Mouse (Mus musculus) heart, postnatal 10 days (tissue): Measurements from ENCODE around the gene Olfr948. TPM values are rescaled to one million over a fixed set of nuclear protein-coding genes. Genes with fewer than 3 reads are reported as not detected.

Experiments used
- DNase-seq, 2 experiments: peaks; one replicate each; pipeline ENCODE4 v3.0.0; 2021
- intact Hi-C: fragments of 180-260 bp; cut with DNase I; formaldehyde crosslinking; loops from one replicate; pipeline ENCODE4 v1.15.1; 2025
- total RNA-seq, 2 experiments: library from RNA; stranded (reverse); gene quantifications; 2 replicates each; pipeline ENCODE4 v1.2.3; 2021

Gene Olfr948
- total RNA-seq: not detected

DNA sequence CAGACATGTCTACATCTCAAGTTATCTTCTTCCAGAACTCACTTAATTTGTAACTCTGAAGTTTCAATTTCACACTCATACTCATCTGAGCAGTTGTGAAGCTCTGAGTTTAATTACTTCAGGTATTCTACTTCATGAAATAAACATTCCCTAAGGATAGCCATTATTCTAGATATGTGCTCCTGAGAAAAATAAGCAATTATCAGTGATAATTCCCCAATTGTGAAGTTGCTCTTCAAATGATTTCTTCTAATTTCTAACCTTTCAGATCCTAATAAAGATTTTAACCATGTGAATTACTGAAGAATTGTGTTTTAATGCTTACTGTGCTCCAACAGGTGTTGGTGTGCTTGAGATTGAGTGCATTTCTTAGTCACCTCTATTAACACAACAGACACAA lies at the start of gene Olfr948:
TSS of gene Olfr948 (minus strand) at position 101 of the 400 bp plus-strand sequence.
- intact Hi-C loops: no loop called here
- DNase-seq: no peak

DNA sequence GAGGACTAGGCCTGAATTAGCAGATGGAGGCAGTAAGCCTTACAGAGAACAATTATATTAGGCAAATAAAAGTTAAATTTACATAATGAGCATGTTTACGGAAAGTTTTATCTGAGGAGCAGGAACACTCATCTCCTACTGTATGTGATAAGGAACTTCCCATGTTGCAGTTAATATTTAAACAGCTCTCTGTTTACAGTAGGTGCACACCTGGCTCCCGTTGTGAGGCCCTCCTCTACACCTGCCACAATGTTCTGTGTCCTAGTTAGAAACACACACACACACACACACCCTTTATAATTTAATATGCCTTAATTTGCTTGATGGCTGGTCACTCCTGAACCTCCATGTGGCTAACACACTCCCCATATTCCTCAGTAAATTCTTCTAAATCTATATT lies 38.7 kb downstream of the Olfr948 start:
- no peak for DNase-seq
- intact Hi-C loops: no loop called here

DNA sequence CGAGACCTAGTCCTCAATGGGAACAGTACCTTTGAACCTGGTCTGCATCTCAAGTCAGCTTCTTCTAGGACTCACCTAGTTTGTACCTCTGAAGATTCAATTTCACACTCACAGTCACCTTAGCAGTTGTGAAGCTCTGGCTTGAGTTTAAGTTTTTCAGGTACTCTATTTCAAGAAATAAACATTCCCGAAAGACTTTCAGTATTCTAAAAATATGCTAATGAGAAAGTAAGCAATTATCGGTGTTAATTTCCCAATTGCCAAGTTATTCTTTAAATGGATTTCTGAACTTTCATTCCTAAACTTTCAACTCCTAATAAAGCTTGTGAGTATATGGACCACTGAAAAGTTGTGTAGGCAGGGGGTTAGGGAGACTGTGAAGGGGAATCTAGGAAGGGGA lies 49.1 kb downstream of the Olfr948 start, which contains the start of gene Olfr945:
TSS of gene Olfr945 (minus strand) at position 101 of the 400 bp plus-strand sequence.
- no peak for DNase-seq
- intact Hi-C loops: no loop called here

Other genes with a start within 250 kb of the Olfr948 start
- not detected for gene Olfr938, start 247.2 kb downstream of the Olfr948 start, total RNA-seq
- gene Olfr27, start 197.9 kb downstream of the Olfr948 start, total RNA-seq: not detected
- gene Olfr943, start 159.7 kb downstream of the Olfr948 start, total RNA-seq: not detected
- not detected for gene Olfr944, start 124.1 kb downstream of the Olfr948 start, total RNA-seq
- gene Olfr1537, start 76.1 kb downstream of the Olfr948 start, total RNA-seq: not detected
- gene Olfr945, start 49.2 kb downstream of the Olfr948 start, total RNA-seq: not detected
- not detected for gene Olfr951, start 61.4 kb upstream of the Olfr948 start, total RNA-seq
- gene Olfr952, start 101.1 kb upstream of the Olfr948 start, total RNA-seq: not detected
- gene Olfr954, start 130.7 kb upstream of the Olfr948 start, total RNA-seq: not detected
- not detected for gene Olfr955, start 145.9 kb upstream of the Olfr948 start, total RNA-seq
- not detected for gene Olfr44, start 167.9 kb upstream of the Olfr948 start, total RNA-seq
- not detected for gene Olfr957, start 189.8 kb upstream of the Olfr948 start, total RNA-seq
- gene Olfr958, start 228.0 kb upstream of the Olfr948 start, total RNA-seq: not detected
- gene Olfr959, start 249.5 kb upstream of the Olfr948 start, total RNA-seq: not detected